Mouse (Mus musculus) stomach, postnatal 0 days (tissue): Measurements from ENCODE around the gene Rab3d.

Experiments
- CTCF ChIP-seq: IDR thresholded peaks from 2 replicates; pipeline ENCODE4 v1.5.1; 2016; ENCODE audit warnings: antibody characterized with exemption, low read depth, mild to moderate bottlenecking, moderate library complexity
- EP300 ChIP-seq: optimal IDR thresholded peaks from 2 replicates; pipeline ENCODE3; 2016; ENCODE audit warnings: antibody characterized with exemption

- no peak for TF ChIP-seq CTCF
- no peak for TF ChIP-seq EP300
Observed at GRCm38 (mm10) chr9:21867726-21868125, 50.3 kb downstream of the Rab3d start.
